Mouse (Mus musculus): ENCODE data around the gene Ahdc1. TPM values are rescaled to one million over a fixed set of nuclear protein-coding genes. Genes with fewer than 3 reads are reported as not detected.

The Ahdc1 gene
- 35.9 and 53.6 TPM in 2 replicates for polyA plus RNA-seq (2012)

GRCm38 (mm10) chr4:133011028-133011820, at the start of gene Ahdc1:
Gene Ahdc1, plus strand, starts transcription at chr4:133011260.

DNA sequence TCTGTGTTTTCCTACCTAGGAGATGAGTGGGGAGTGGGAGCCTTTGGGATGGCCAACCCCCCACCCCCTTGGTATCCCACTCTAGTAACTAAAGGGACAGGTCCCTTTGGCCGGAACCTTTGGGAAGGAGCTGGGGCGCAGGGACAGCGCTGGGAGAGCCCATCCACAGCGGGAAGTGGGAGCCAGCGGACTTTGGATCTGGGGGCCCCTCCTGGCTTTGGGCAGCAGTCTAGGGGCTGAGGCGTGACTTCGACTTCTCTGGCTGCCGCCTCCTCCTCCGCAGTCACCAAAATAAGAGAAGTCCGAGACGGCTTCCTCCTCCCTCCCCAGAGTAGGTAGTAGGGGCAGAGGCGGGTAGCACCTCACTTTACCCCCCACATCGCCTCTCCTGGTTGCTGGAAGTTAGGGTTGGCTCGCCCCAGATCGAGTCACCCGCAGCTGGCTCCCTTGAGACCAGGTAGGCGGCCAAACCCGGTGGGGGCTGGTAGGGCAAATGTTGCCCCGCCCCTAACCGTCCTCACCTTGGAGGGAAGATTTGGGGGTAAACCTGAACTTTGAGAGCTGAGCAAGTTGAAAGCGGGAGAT, 37.2 kb upstream of the Ahdc1 start, which contains the start of gene Fgr:
Gene Fgr, plus strand, starts transcription at position 282 of the 585 bp plus-strand sequence.

Other genes starting within 250 kb of the Ahdc1 start
- 68.8 and 72.7 TPM in 2 replicates for gene Rpa2, start 242.9 kb upstream of the Ahdc1 start, polyA plus RNA-seq (2012)
- gene Themis2, start 214.9 kb upstream of the Ahdc1 start, polyA plus RNA-seq (2012): 27.8 and 50.0 TPM in 2 replicates
- gene Ppp1r8, start 168.1 kb upstream of the Ahdc1 start, polyA plus RNA-seq (2012): 48.2 and 54.9 TPM in 2 replicates
- gene Stx12, start 126.8 kb upstream of the Ahdc1 start, polyA plus RNA-seq (2012): 5.6 and 6.6 TPM in 2 replicates
- gene Fam76a, start 88.7 kb upstream of the Ahdc1 start, polyA plus RNA-seq (2012): 14.3 and 14.6 TPM in 2 replicates
- 2.4 and 3.1 TPM in 2 replicates for gene Fgr, start 37.2 kb upstream of the Ahdc1 start, polyA plus RNA-seq (2012)
- 101 and 104 TPM in 2 replicates for gene Wasf2, start 119.2 kb downstream of the Ahdc1 start, polyA plus RNA-seq (2012)
- 0.18 and 1.2 TPM in 2 replicates for gene Cd164l2, start 200.9 kb downstream of the Ahdc1 start, polyA plus RNA-seq (2012)
- 0.52 and 0.77 TPM in 2 replicates for gene Gpr3, start 201.3 kb downstream of the Ahdc1 start, polyA plus RNA-seq (2012)
- 17.8 and 27.8 TPM in 2 replicates for gene Map3k6, start 229.6 kb downstream of the Ahdc1 start, polyA plus RNA-seq (2012)